Mouse (Mus musculus) cortical plate, adult 2 months (tissue): ENCODE results near the gene Pkig.

Source experiments
- CTCF ChIP-seq: fragments of 200-500 bp; IDR thresholded peaks from 2 replicates; pipeline ENCODE4 v1.5.1; 2011; ENCODE audit warnings: mild to moderate bottlenecking, control low read depth, low read length; ENCODE audit not compliant: insufficient read depth; ENCODE audit errors: extremely low read depth
- POLR2A ChIP-seq: fragments of 200-500 bp; IDR thresholded peaks from 2 replicates; pipeline ENCODE4 v1.6.1; 2011; ENCODE audit warnings: mild to moderate bottlenecking, low read length, control low read depth; ENCODE audit not compliant: insufficient read depth; ENCODE audit errors: extremely low read depth

DNA sequence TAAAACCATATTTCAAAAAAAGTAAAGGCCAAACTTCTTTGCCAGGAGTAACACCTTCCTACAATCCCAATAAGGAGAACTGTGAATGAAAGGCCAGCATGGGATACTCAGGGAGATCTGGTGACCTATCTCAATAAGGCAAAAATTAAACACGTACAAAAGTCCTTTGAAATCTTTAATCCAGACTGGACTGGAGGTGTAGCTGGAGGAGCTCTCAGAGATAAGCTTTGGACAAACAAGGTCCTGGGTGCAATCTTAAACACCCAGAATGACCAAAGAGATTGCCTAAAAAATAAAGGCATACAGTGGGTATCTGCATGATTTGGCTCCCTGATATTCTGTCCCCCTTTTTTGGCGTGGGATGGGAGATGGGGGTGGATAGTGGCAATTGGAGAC lies 14.6 kb upstream of the Pkig start:
- TF ChIP-seq CTCF (no peak), POLR2A (no peak)
